ENCODE assay signal across 21 mouse cellular contexts in genomic region chr16:42649767-42650166, GRCm38 (mm10).
DNase-seq lines count a peak whose midpoint lies in the region; ATAC-seq and TF ChIP-seq lines count a peak whose summit lies in the region.
"Had no signal": no experiment of that assay in that cellular context is flagged by ENCODE, and none has a peak within 500 bp of the region (broad histone marks: within the 10 kb centered on the region; RNA-seq: fewer than 3 reads in every experiment).

No protein-coding gene starts in this region.

- TF ChIP-seq EP300 in lung, postnatal 0 days (IDR thresholded peaks at IDR 0.05): no peak

- no peak overlapping the region for H3K9ac ChIP-seq in forebrain, embryonic 13.5 days
- no peak overlapping the region for H3K9ac ChIP-seq in forebrain, embryonic 15.5 days (replicated peaks)
- no peak overlapping the region for H3K9ac ChIP-seq in midbrain, embryonic 16.5 days (ENCODE audit: low read depth, low read length)
- H3K9ac ChIP-seq in midbrain, embryonic 13.5 days (replicated peaks): no peak overlapping the region
- H3K9ac ChIP-seq in lung, postnatal 0 days (replicated peaks; ENCODE audit: low read depth): no peak overlapping the region
- H3K9ac ChIP-seq: heart, embryonic 12.5 days; intestine, embryonic 15.5 days; kidney, embryonic 15.5 days; liver, embryonic 12.5 days; lung, embryonic 14.5 days had no signal

- no peaks in the 10 kb centered on the region for H3K27me3 ChIP-seq in forebrain, embryonic 13.5 days
- H3K27me3 ChIP-seq in forebrain, embryonic 15.5 days: no peaks in the 10 kb centered on the region
- H3K27me3 ChIP-seq in midbrain, embryonic 10.5 days (ENCODE audit: low read depth, poor library complexity, severe bottlenecking): no peaks in the 10 kb centered on the region
- H3K27me3 ChIP-seq in midbrain, embryonic 16.5 days (ENCODE audit: control insufficient read depth, insufficient read depth, low read depth, low read length): no peaks in the 10 kb centered on the region
- no peaks in the 10 kb centered on the region for H3K27me3 ChIP-seq in embryonic facial prominence, embryonic 10.5 days (replicated peaks; ENCODE audit: low read depth, poor library complexity, severe bottlenecking)
- H3K27me3 ChIP-seq in midbrain, embryonic 13.5 days: no peaks in the 10 kb centered on the region
- H3K27me3 ChIP-seq in lung, postnatal 0 days (replicated peaks; ENCODE audit: insufficient read depth, low read length): no peaks in the 10 kb centered on the region
- H3K27me3 ChIP-seq: CH12.LX; heart, embryonic 12.5 days; intestine, embryonic 15.5 days; kidney, embryonic 15.5 days; liver, embryonic 12.5 days had no signal

- no peaks in the 10 kb centered on the region for H3K36me3 ChIP-seq in forebrain, embryonic 13.5 days (ENCODE audit: poor library complexity, severe bottlenecking)
- H3K36me3 ChIP-seq in forebrain, embryonic 15.5 days: no peaks in the 10 kb centered on the region
- H3K36me3 ChIP-seq in midbrain, embryonic 10.5 days: no peaks in the 10 kb centered on the region
- H3K36me3 ChIP-seq in midbrain, embryonic 16.5 days (ENCODE audit: control insufficient read depth, insufficient read depth, low read length): no peaks in the 10 kb centered on the region
- H3K36me3 ChIP-seq in embryonic facial prominence, embryonic 10.5 days (replicated peaks): no peaks in the 10 kb centered on the region
- no peaks in the 10 kb centered on the region for H3K36me3 ChIP-seq in midbrain, embryonic 13.5 days
- H3K36me3 ChIP-seq in lung, postnatal 0 days (ENCODE audit: insufficient read depth, low read length): no peaks in the 10 kb centered on the region
- H3K36me3 ChIP-seq: heart, embryonic 12.5 days; intestine, embryonic 15.5 days; kidney, embryonic 15.5 days; liver, embryonic 12.5 days had no signal

- no peak for DNase-seq in midbrain, embryonic 10.5 days (ENCODE audit: low spot score)
- peak; percentile 10 for DNase-seq in embryonic facial prominence, embryonic 10.5 days (ENCODE audit: low spot score)
- no peak for DNase-seq in lung, postnatal 0 days (ENCODE audit: low spot score)
- DNase-seq: adrenal gland, adult 8-10 months; cerebellum, adult 11-12 months; heart, postnatal 36 days; lung, embryonic 14.5 days; retina, postnatal 1 day; spleen, adult 18-20 months; thymus, adult 18-20 months had no signal

- WGBS in forebrain, embryonic 13.5 days: 70% methylated on average over 5 of the region's 5 CpGs
- WGBS in forebrain, embryonic 15.5 days: 69% methylated on average over 5 of the region's 5 CpGs
- WGBS in midbrain, embryonic 10.5 days: 81% methylated on average over 5 of the region's 5 CpGs
- 60% methylated on average over 5 of the region's 5 CpGs for WGBS in midbrain, embryonic 16.5 days
- 66% methylated on average over 5 of the region's 5 CpGs for WGBS in embryonic facial prominence, embryonic 10.5 days
- WGBS in midbrain, embryonic 13.5 days: 62% methylated on average over 5 of the region's 5 CpGs
- WGBS in lung, postnatal 0 days: 74% methylated on average over 5 of the region's 5 CpGs

- H3K4me2 ChIP-seq in forebrain, embryonic 13.5 days: no peak overlapping the region
- H3K4me2 ChIP-seq in forebrain, embryonic 15.5 days (replicated peaks): no peak overlapping the region
- no peak overlapping the region for H3K4me2 ChIP-seq in midbrain, embryonic 16.5 days (ENCODE audit: low read length)
- no peak overlapping the region for H3K4me2 ChIP-seq in midbrain, embryonic 13.5 days (replicated peaks)
- H3K4me2 ChIP-seq in lung, postnatal 0 days (replicated peaks; ENCODE audit: low read depth, low read length): no peak overlapping the region
- H3K4me2 ChIP-seq: heart, embryonic 12.5 days; intestine, embryonic 15.5 days; kidney, embryonic 15.5 days; liver, embryonic 12.5 days; lung, embryonic 14.5 days had no signal

- TF ChIP-seq CTCF in lung, postnatal 0 days (IDR thresholded peaks at IDR 0.05): no peak

- ATAC-seq in forebrain, embryonic 13.5 days: 0 out of 2 replicates have a peak, but pooled peaks have one; percentile 36
- no peak for ATAC-seq in forebrain, embryonic 15.5 days (replicated peaks)
- no peak for ATAC-seq in midbrain, embryonic 16.5 days
- 0 out of 2 replicates have a peak, but pooled peaks have one; percentile 58 for ATAC-seq in midbrain, embryonic 13.5 days
- no peak for ATAC-seq in megakaryocyte, adult 5-6 weeks (ENCODE audit: poor library complexity, severe bottlenecking)
- ATAC-seq in lung, postnatal 0 days: no peak
- ATAC-seq: intestine, embryonic 15.5 days; liver, embryonic 12.5 days had no signal

- H3K9me3 ChIP-seq in forebrain, embryonic 13.5 days (replicated peaks): no peaks in the 10 kb centered on the region
- no peaks in the 10 kb centered on the region for H3K9me3 ChIP-seq in forebrain, embryonic 15.5 days
- H3K9me3 ChIP-seq in midbrain, embryonic 10.5 days (replicated peaks): no peaks in the 10 kb centered on the region; the same call in 1 of the 2 replicates
- H3K9me3 ChIP-seq in midbrain, embryonic 16.5 days (replicated peaks; ENCODE audit: control insufficient read depth, low read length, poor library complexity, severe bottlenecking): no peaks in the 10 kb centered on the region
- no peaks in the 10 kb centered on the region for H3K9me3 ChIP-seq in embryonic facial prominence, embryonic 10.5 days
- peaks cover 6% of the 10 kb centered on the region; the same call in 1 of the 2 replicates for H3K9me3 ChIP-seq in midbrain, embryonic 13.5 days
- H3K9me3 ChIP-seq in lung, postnatal 0 days (ENCODE audit: low read length): no peaks in the 10 kb centered on the region
- H3K9me3 ChIP-seq: intestine, embryonic 15.5 days; liver, embryonic 12.5 days had no signal

- no peaks in the 10 kb centered on the region; the same call in 1 of the 2 replicates for H3K4me1 ChIP-seq in forebrain, embryonic 13.5 days
- no peaks in the 10 kb centered on the region for H3K4me1 ChIP-seq in forebrain, embryonic 15.5 days
- peaks cover 3% of the 10 kb centered on the region; the same call in 1 of the 2 replicates for H3K4me1 ChIP-seq in midbrain, embryonic 10.5 days
- peaks cover 2% of the 10 kb centered on the region; the same call in 1 of the 2 replicates for H3K4me1 ChIP-seq in midbrain, embryonic 16.5 days (ENCODE audit: control insufficient read depth, insufficient read depth, low read length)
- H3K4me1 ChIP-seq in embryonic facial prominence, embryonic 10.5 days: peaks cover 4% of the 10 kb centered on the region
- peaks cover 9% of the 10 kb centered on the region; the same call in 1 of the 2 replicates for H3K4me1 ChIP-seq in midbrain, embryonic 13.5 days (replicated peaks)
- H3K4me1 ChIP-seq in lung, postnatal 0 days (ENCODE audit: insufficient read depth, low read depth, low read length): no peaks in the 10 kb centered on the region
- H3K4me1 ChIP-seq: heart, embryonic 12.5 days; intestine, embryonic 15.5 days; kidney, embryonic 15.5 days; liver, embryonic 12.5 days had no signal

- no peak overlapping the region for H3K4me3 ChIP-seq in forebrain, embryonic 13.5 days
- H3K4me3 ChIP-seq in forebrain, embryonic 15.5 days: no peak overlapping the region
- H3K4me3 ChIP-seq in midbrain, embryonic 10.5 days: no peak overlapping the region
- H3K4me3 ChIP-seq in midbrain, embryonic 16.5 days (ENCODE audit: low read depth, low read length): no peak overlapping the region
- H3K4me3 ChIP-seq in embryonic facial prominence, embryonic 10.5 days: no peak overlapping the region
- no peak overlapping the region for H3K4me3 ChIP-seq in midbrain, embryonic 13.5 days (replicated peaks)
- H3K4me3 ChIP-seq in lung, postnatal 0 days (ENCODE audit: low read depth, low read length): no peak overlapping the region
- H3K4me3 ChIP-seq: heart, embryonic 12.5 days; intestine, embryonic 15.5 days; kidney, embryonic 15.5 days; liver, embryonic 12.5 days; myocyte had no signal

- H3K27ac ChIP-seq in forebrain, embryonic 13.5 days: no peak overlapping the region
- H3K27ac ChIP-seq in forebrain, embryonic 15.5 days (replicated peaks): no peak overlapping the region
- H3K27ac ChIP-seq in midbrain, embryonic 10.5 days (replicated peaks): peak overlapping the region; percentile 69
- H3K27ac ChIP-seq in midbrain, embryonic 16.5 days (ENCODE audit: low read length): no peak overlapping the region
- peak overlapping the region; percentile 48 for H3K27ac ChIP-seq in embryonic facial prominence, embryonic 10.5 days (replicated peaks)
- H3K27ac ChIP-seq in midbrain, embryonic 13.5 days: peak overlapping the region; percentile 31
- H3K27ac ChIP-seq in lung, postnatal 0 days (ENCODE audit: low read length): no peak overlapping the region
- H3K27ac ChIP-seq: intestine, embryonic 15.5 days; kidney, embryonic 15.5 days; liver, embryonic 12.5 days had no signal

Comparison
In these comparisons a context has a peak if more than half of its experiments do, and no peak if none do; other contexts are left out.
1. ATAC-seq: peak in forebrain, embryonic 13.5 days (single experiment) and midbrain, embryonic 13.5 days (single experiment); none in forebrain, embryonic 15.5 days (single experiment), midbrain, embryonic 16.5 days (single experiment), megakaryocyte, adult 5-6 weeks (single experiment) and lung, postnatal 0 days (single experiment).
2. H3K27ac ChIP-seq: peak in midbrain, embryonic 10.5 days (single experiment), embryonic facial prominence, embryonic 10.5 days (single experiment) and midbrain, embryonic 13.5 days (single experiment); none in forebrain, embryonic 13.5 days (single experiment), forebrain, embryonic 15.5 days (single experiment), midbrain, embryonic 16.5 days (single experiment) and lung, postnatal 0 days (single experiment).